Mouse (Mus musculus) MEL-GATA-1-ER (cell line): ENCODE results near the gene Fam241a.

Experiments used
- DNase-seq: peaks from one replicate; pipeline ENCODE4 v3.0.0-alpha.2; 2012; ENCODE audit warnings: low read depth; ENCODE audit errors: extremely low read depth

Fam241a gene

GRCm38 (mm10) chr3:127895792-127896541 lies at the start of gene Fam241a:
TSS of gene Fam241a (minus strand) at chr3:127896324.
- peak; percentile 69 for DNase-seq

DNA sequence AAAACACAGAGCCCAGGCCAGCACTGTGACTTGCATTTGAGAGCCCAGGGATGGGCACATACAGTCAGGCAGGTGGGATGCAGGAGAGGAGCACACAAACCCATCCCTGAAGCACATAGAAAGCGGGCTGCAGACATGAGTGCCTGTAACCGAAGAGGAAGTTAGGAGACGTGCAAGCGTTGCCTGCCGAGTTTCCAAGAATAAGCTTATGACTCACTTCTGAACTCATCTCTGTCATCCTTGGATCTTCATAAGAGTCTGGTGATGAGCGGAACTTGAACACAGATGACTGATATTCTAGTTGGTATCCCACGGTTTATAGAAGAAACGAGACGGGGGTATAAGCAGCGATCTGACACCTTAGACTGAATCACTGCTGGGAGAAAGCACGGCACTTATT lies 36.3 kb upstream of the Fam241a start:
- DNase-seq = peak; percentile 95

GRCm38 (mm10) chr3:127930326-127931012 lies 34.3 kb upstream of the Fam241a start:
- peak; percentile 100 for DNase-seq

DNA sequence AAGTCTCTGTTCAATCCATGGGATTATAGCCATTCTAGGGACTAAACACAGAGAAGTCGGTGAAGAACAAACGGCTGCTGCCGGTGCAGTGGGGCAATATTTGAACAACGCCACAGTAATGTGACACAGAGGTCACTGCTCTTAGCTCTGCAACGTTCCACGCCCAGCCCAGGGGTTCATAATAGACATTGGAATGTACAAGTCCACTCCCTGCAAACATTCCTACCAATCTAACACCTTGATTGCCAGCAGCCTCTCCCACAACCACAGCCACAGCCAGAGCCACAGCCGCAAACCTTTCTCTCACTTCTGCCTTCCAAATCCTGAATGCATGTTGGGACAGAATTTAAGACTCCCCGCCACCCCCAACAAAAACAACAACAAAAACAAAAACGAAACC lies 33.8 kb upstream of the Fam241a start:
- DNase-seq = no peak

GRCm38 (mm10) chr3:127926635-127927183 lies 30.6 kb upstream of the Fam241a start:
- DNase-seq = no peak

DNA sequence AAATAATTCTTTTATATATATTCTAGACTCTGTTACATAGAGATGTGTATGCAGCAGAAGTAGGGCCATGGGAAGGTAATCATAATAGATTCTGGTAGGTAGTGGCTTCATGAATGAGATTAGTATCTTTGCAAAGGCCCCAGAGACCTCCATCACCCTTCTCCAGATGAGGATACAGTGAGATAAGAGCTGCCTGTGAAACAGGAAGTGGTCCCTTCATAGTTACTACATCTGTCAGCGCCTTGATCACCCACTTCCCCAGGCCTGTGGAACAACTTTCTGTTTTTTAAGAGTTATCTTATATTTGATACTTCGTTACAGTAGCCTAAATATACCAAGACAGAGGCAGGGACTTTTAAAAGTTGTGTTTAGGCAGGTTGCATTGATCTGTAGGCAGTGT lies 28.3 kb upstream of the Fam241a start:
- DNase-seq = peak; percentile 81

- no peak for DNase-seq
Observed at GRCm38 (mm10) chr3:127923183-127923582, 27.1 kb upstream of the Fam241a start.

DNA sequence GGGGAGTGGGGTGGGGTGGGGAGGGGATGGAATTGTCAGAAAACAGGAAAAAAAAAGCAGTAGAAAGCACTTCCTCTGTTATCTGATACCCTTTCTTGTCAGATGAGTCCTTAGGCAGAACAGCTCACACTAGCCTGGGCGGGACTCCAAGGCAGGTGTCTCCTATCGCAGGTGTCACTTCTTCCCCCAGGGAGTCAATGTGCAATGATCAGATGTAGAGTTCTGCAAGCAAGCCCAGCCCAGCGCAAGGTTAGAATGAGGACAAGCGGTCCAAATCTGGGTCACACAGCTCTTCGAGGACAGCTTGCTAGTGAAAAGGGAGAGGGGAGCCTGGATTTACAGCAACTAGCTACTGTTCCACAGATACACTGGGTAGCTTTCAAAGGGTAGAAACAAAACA lies 26.0 kb upstream of the Fam241a start:
- DNase-seq = no peak

GRCm38 (mm10) chr3:127917999-127918661 lies 22.0 kb upstream of the Fam241a start:
- DNase-seq = no peak

GRCm38 (mm10) chr3:127917549-127917948 lies 21.4 kb upstream of the Fam241a start:
- DNase-seq = no peak

DNA sequence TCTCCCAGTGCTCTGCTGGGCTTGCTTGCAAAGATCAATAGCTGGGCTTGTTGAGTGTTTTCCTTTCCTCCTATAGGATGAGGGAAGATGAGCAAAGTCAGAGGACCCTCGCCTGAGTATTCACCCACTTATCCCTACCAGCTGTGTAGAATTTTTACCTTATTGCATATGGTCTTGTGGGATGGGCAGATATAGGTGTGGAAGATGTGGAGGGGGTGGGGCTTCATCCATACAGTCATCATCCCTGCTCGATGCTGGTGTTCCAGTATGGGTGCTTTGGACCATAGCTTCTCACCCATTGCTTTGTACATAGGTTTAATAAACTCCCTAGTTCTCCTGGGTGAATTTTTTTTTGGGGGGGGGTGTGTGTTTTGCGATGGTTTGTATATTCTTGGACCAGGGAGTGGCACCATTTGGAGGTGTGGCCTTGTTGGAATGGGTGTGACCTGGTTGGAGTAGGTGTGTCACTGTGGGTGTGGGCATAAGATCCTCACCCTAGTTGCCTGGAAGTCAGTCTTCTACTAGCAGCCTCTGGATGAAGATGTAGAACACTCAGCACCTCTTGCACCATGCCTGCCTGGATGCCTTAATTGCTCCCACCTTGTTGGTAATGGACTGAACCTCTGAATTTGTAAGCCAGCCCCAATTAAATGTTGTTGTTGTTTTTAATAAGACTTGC lies 19.7 kb upstream of the Fam241a start:
- DNase-seq = no peak

- no peak for DNase-seq
Observed at GRCm38 (mm10) chr3:127913885-127914709, 18.0 kb upstream of the Fam241a start.

GRCm38 (mm10) chr3:127909941-127910340 lies 13.8 kb upstream of the Fam241a start:
- DNase-seq = no peak

GRCm38 (mm10) chr3:127894981-127895779 lies 944 bp downstream of the Fam241a start:
- DNase-seq = peak; percentile 63

GRCm38 (mm10) chr3:127893902-127894301 lies 2.2 kb downstream of the Fam241a start:
- DNase-seq = peak; percentile 89

- DNase-seq = no peak
Observed at GRCm38 (mm10) chr3:127891906-127892305, 4.2 kb downstream of the Fam241a start.

DNA sequence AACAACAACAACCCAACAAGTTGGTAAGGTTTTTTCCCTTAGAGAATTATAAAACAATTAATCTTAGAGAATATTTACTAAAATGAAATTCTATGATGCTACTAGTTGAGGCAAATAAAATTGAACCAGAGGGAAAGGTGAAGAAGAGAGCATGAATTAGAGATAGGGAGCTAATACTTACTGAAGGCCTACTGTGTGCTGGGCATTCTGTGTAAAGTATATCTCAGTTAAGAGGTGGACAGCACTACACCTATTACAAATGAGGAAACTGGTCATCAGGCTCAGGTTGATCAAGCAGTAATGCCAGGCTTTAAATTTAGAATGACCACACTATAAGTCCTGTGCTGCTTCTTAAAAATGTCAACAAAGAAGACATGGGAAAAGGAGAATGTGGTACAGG lies 6.1 kb downstream of the Fam241a start:
- no peak for DNase-seq

DNA sequence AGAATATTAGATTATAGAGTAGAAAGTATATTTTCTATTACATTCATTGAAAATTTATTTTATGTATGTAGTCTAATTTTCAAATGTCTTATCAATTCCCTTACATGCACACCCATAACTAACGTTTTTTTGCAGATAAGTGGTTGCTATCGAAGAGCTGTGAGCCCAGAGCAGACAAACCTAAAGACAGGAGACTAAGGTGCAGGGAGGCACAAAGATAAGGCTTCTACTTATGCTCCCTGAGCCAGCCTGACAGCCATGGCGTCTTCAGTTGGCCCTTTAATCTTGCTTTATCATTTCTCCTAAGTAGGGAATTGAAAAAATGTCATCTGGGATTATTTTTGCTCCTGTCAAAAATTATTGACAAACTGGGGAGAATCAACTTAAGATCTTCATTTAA lies 6.6 kb downstream of the Fam241a start:
- peak; percentile 78 for DNase-seq

DNA sequence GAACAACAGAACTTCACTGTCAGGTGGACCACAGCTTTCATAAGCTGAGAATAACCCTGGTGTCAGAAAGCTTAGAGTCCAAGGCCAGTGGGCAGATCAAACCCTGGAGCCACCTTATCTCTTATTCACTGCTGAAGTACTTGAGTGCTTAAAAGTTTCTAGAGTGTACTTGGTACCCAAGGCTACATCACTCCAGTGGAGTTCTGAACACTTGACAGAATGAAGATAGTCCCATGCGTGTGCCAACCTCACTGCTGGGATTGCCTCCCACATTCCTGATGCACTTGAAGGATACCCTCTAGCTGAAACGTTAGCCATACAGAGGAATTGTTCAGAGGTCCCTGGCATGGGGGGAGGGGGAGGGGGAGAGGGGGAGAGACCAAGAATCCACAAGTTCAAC lies 14.4 kb downstream of the Fam241a start:
- no peak for DNase-seq

DNA sequence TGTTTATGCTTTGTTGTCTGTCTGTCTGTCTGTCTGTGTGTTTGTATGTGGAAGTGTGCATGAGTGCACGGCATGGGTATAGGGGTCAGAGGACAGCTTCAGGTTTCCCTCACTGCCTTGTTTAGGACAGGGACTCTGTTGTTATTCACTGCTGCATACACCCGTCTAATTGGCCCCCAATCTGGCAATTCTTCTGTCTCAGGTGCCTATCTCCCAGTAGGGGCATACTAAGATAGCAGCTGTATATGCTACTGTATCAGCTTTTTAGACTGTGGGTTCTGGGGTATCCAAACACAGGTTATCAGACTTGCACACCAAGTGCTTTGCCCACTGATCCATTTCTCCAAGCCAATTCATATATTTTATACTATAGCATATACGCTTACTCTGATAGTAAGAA lies 16.2 kb downstream of the Fam241a start:
- no peak for DNase-seq
